8 mouse cellular contexts compared by ENCODE assay signal in genomic region chr8:91381543-91382106, GRCm38 (mm10).
DNase-seq lines count a peak whose midpoint lies in the region; ATAC-seq and TF ChIP-seq lines count a peak whose summit lies in the region.

No protein-coding gene starts in this region.

- peak overlapping the region; percentile 21; the same call in 1 of the 2 replicates for H3K9ac ChIP-seq in forebrain, embryonic 14.5 days (ENCODE audit: low read length)
- H3K9ac ChIP-seq in forebrain, embryonic 11.5 days (ENCODE audit: low read length) = no peak overlapping the region
- no peak overlapping the region for H3K9ac ChIP-seq in heart, embryonic 11.5 days (ENCODE audit: low read depth, low read length)
- H3K9ac ChIP-seq in liver, embryonic 16.5 days (ENCODE audit: low read depth, low read length) = no peak overlapping the region; the same call in 1 of the 2 replicates

- WGBS in forebrain, embryonic 14.5 days = 11% methylated on average over 7 of the region's 7 CpGs
- WGBS in forebrain, embryonic 11.5 days = 12% methylated on average over 7 of the region's 7 CpGs
- WGBS in heart, embryonic 11.5 days (ENCODE audit: insufficient replicate concordance) = 15% methylated on average over 7 of the region's 7 CpGs
- 37% methylated on average over 7 of the region's 7 CpGs for WGBS in liver, embryonic 16.5 days (ENCODE audit: insufficient replicate concordance)
- 67% methylated on average over 7 of the region's 7 CpGs for WGBS in thymus, adult 2 months

- H3K4me3 ChIP-seq in forebrain, embryonic 14.5 days (ENCODE audit: low read depth, low read length) = no peak overlapping the region
- H3K4me3 ChIP-seq in forebrain, embryonic 11.5 days (ENCODE audit: low read depth, low read length) = no peak overlapping the region
- no peak overlapping the region for H3K4me3 ChIP-seq in heart, embryonic 11.5 days (ENCODE audit: low read depth, low read length)
- peak overlapping the region; percentile 13; the same call in 1 of the 2 replicates for H3K4me3 ChIP-seq in liver, embryonic 16.5 days (ENCODE audit: low read depth, low read length)
- H3K4me3 ChIP-seq in thymus, adult 2 months (ENCODE audit: control insufficient read depth, insufficient read depth, low read length) = no peak overlapping the region

- no peak for TF ChIP-seq POLR2A in thymus, adult 2 months (IDR thresholded peaks at IDR 0.05; ENCODE audit: control insufficient read depth, extremely low read depth, insufficient read depth, low read length, poor library complexity)

- TF ChIP-seq CTCF in thymus, adult 2 months (IDR thresholded peaks at IDR 0.05; ENCODE audit: borderline replicate concordance, control insufficient read depth, extremely low read depth, insufficient read depth, low read length, poor library complexity) = no peak

- H3K9me3 ChIP-seq in forebrain, embryonic 14.5 days (replicated peaks; ENCODE audit: control insufficient read depth, low read length) = no peaks in the 10 kb centered on the region
- no peaks in the 10 kb centered on the region for H3K9me3 ChIP-seq in forebrain, embryonic 11.5 days (ENCODE audit: control insufficient read depth, low read length)
- no peaks in the 10 kb centered on the region for H3K9me3 ChIP-seq in heart, embryonic 11.5 days (replicated peaks; ENCODE audit: control insufficient read depth, low read length)
- no peaks in the 10 kb centered on the region for H3K9me3 ChIP-seq in liver, embryonic 16.5 days (replicated peaks; ENCODE audit: control insufficient read depth, low read length)

- peak; percentile 65 for DNase-seq in forebrain, embryonic 14.5 days (ENCODE audit: low spot score)
- DNase-seq in forebrain, embryonic 11.5 days (ENCODE audit: low spot score) = no peak
- peak; percentile 73 for DNase-seq in Muller cell, postnatal 12 days (ENCODE audit: inconsistent ontology term)
- DNase-seq in thymus, adult 2 months = no peak
- DNase-seq in left cerebral cortex, postnatal 10 days (ENCODE audit: extremely low spot score in 1 of 2, low spot score in 2 of 2) = no peak
- DNase-seq in right cerebral cortex, adult 2 months (ENCODE audit: low spot score in 2 of 2) = no peak

- H3K36me3 ChIP-seq in forebrain, embryonic 14.5 days (ENCODE audit: control insufficient read depth, insufficient read depth, low read length) = no peaks in the 10 kb centered on the region
- H3K36me3 ChIP-seq in forebrain, embryonic 11.5 days (ENCODE audit: control insufficient read depth, insufficient read depth, low read length) = no peaks in the 10 kb centered on the region
- H3K36me3 ChIP-seq in heart, embryonic 11.5 days (ENCODE audit: control insufficient read depth, insufficient read depth, low read length) = no peaks in the 10 kb centered on the region
- no peaks in the 10 kb centered on the region for H3K36me3 ChIP-seq in liver, embryonic 16.5 days (ENCODE audit: control insufficient read depth, insufficient read depth)
- no peaks in the 10 kb centered on the region for H3K36me3 ChIP-seq in thymus, adult 2 months (ENCODE audit: control insufficient read depth, insufficient read depth, low read length)

- intact Hi-C loops in left cerebral cortex, postnatal 10 days (cut with DNase I) = no loop called here

- 0 out of 2 replicates have a peak overlapping the region, but pooled peaks have one; percentile 9 for H3K4me2 ChIP-seq in forebrain, embryonic 14.5 days (ENCODE audit: low read length)
- no peak overlapping the region for H3K4me2 ChIP-seq in forebrain, embryonic 11.5 days (ENCODE audit: low read depth, low read length, severe bottlenecking)
- H3K4me2 ChIP-seq in heart, embryonic 11.5 days = peak overlapping the region; percentile 3; the same call in 1 of the 2 replicates
- peak overlapping the region; percentile 24; the same call in 1 of the 2 replicates for H3K4me2 ChIP-seq in liver, embryonic 16.5 days (ENCODE audit: low read depth, low read length)

- ATAC-seq in forebrain, embryonic 14.5 days = 0 out of 2 replicates have a peak, but pooled peaks have one; percentile 22
- ATAC-seq in forebrain, embryonic 11.5 days (replicated peaks; ENCODE audit: low FRiP score) = no peak
- no peak for ATAC-seq in heart, embryonic 11.5 days (replicated peaks; ENCODE audit: insufficient number of reproducible peaks, low FRiP score, low TSS enrichment)
- ATAC-seq in liver, embryonic 16.5 days (ENCODE audit: low read depth) = peak; percentile 63

- no peak overlapping the region for H3K27ac ChIP-seq in forebrain, embryonic 14.5 days (ENCODE audit: low read depth, low read length)
- H3K27ac ChIP-seq in forebrain, embryonic 11.5 days (ENCODE audit: low read depth, low read length) = no peak overlapping the region
- peak overlapping the region; percentile 18; the same call in 1 of the 2 replicates for H3K27ac ChIP-seq in heart, embryonic 11.5 days (ENCODE audit: low read depth, low read length)
- peak overlapping the region; percentile 84 for H3K27ac ChIP-seq in liver, embryonic 16.5 days (ENCODE audit: low read length)
- no peak overlapping the region for H3K27ac ChIP-seq in thymus, adult 2 months (ENCODE audit: control insufficient read depth, insufficient read depth, low read length)

- H3K27me3 ChIP-seq in forebrain, embryonic 14.5 days (replicated peaks; ENCODE audit: control insufficient read depth, insufficient read depth, low read length) = no peaks in the 10 kb centered on the region; the same call in 1 of the 2 replicates
- peaks cover 2% of the 10 kb centered on the region; the same call in 1 of the 2 replicates for H3K27me3 ChIP-seq in forebrain, embryonic 11.5 days (ENCODE audit: control insufficient read depth, insufficient read depth, low read length)
- H3K27me3 ChIP-seq in heart, embryonic 11.5 days (ENCODE audit: control insufficient read depth, insufficient read depth, low read length) = no peaks in the 10 kb centered on the region
- no peaks in the 10 kb centered on the region for H3K27me3 ChIP-seq in liver, embryonic 16.5 days (ENCODE audit: control insufficient read depth, insufficient read depth, low read depth, low read length)
- H3K27me3 ChIP-seq in thymus, adult 2 months (ENCODE audit: control insufficient read depth, insufficient read depth, low read length) = no peaks in the 10 kb centered on the region

- H3K4me1 ChIP-seq in forebrain, embryonic 14.5 days (ENCODE audit: control insufficient read depth, insufficient read depth, low read length) = peaks cover 22% of the 10 kb centered on the region
- H3K4me1 ChIP-seq in forebrain, embryonic 11.5 days (replicated peaks; ENCODE audit: control insufficient read depth, insufficient read depth, low read length) = peaks cover 13% of the 10 kb centered on the region; the same call in 1 of the 2 replicates
- H3K4me1 ChIP-seq in heart, embryonic 11.5 days (ENCODE audit: control insufficient read depth, insufficient read depth, low read length) = peaks cover 40% of the 10 kb centered on the region
- peaks cover 29% of the 10 kb centered on the region for H3K4me1 ChIP-seq in liver, embryonic 16.5 days (ENCODE audit: control insufficient read depth, low read depth, low read length)
- H3K4me1 ChIP-seq in thymus, adult 2 months (replicated peaks; ENCODE audit: control insufficient read depth, insufficient read depth, low read length) = no peaks in the 10 kb centered on the region; the same call in 1 of the 2 replicates

Comparison
In these comparisons a context has a peak if more than half of its experiments do, and no peak if none do; other contexts are left out.
1. ATAC-seq: peak in forebrain, embryonic 14.5 days (single experiment) and liver, embryonic 16.5 days (single experiment); none in forebrain, embryonic 11.5 days (single experiment) and heart, embryonic 11.5 days (single experiment).
2. DNase-seq: peak in forebrain, embryonic 14.5 days (single experiment) and Muller cell, postnatal 12 days (single experiment); none in forebrain, embryonic 11.5 days (single experiment), thymus, adult 2 months (single experiment), left cerebral cortex, postnatal 10 days (0 of 2) and right cerebral cortex, adult 2 months (0 of 2).
3. H3K27ac ChIP-seq: peak in heart, embryonic 11.5 days (single experiment) and liver, embryonic 16.5 days (single experiment); none in forebrain, embryonic 14.5 days (single experiment), forebrain, embryonic 11.5 days (single experiment) and thymus, adult 2 months (single experiment).